Mouse (Mus musculus) gastrocnemius, adult 2 months (tissue): ENCODE results near the gene Scn1b. TPM values are rescaled to one million over a fixed set of nuclear protein-coding genes. Genes with fewer than 3 reads are reported as not detected.

Source experiments
- DNase-seq: peaks from one replicate; pipeline ENCODE4 v3.0.0; 2022
- H3K27ac ChIP-seq: fragments of 200-600 bp; 2 replicates; pipeline ENCODE4 v1.8.1; 2022; ENCODE audit warnings: mild to moderate bottlenecking
- H3K4me3 ChIP-seq: fragments of 200-600 bp; 2 replicates; pipeline ENCODE4 v1.8.1; 2022; ENCODE audit warnings: mild to moderate bottlenecking, moderate library complexity
- CTCF ChIP-seq: fragments of 200-600 bp; IDR thresholded peaks from 2 replicates; pipeline ENCODE4 v1.8.1; 2022; ENCODE audit warnings: antibody characterized with exemption, mild to moderate bottlenecking, moderate library complexity
- intact Hi-C: fragments of 180-260 bp; cut with DNase I; formaldehyde crosslinking; loops from one replicate; pipeline ENCODE4 v1.15.1; 2025
- total RNA-seq, 2 experiments: library from RNA; stranded (reverse); gene quantifications; 2 replicates each; pipeline ENCODE4 v1.2.3; 2021

Gene Scn1b
- total RNA-seq, 2 experiments from 2014 or later, result 748 to 815 TPM

- intact Hi-C loops, result no loop called here
- Histone ChIP-seq H3K4me3 (no peak within 1 kb of the TSS), H3K27ac (peak within 1 kb of the TSS; percentile 57)
- TF ChIP-seq CTCF, result no peak
- no peak for DNase-seq
These were observed 50.3 kb downstream of the Scn1b start, which contains the start of gene Fxyd3 for GRCm38 (mm10) chr7:31076492-31076891. Gene Fxyd3 (minus strand): TSS chr7:31076704.

GRCm38 (mm10) chr7:31074713-31075069 is 52.1 kb downstream of the Scn1b start:
- intact Hi-C loops, result no loop called here
- TF ChIP-seq CTCF, result no peak
- DNase-seq, result no peak
- no peak overlapping the region for H3K4me3 ChIP-seq
- no peak overlapping the region for H3K27ac ChIP-seq

- peak; percentile 49 for DNase-seq
- TF ChIP-seq CTCF, result no peak
- intact Hi-C loops, result no loop called here
These were observed 52.6 kb downstream of the Scn1b start for GRCm38 (mm10) chr7:31074061-31074712.

GRCm38 (mm10) chr7:31073546-31073945 is 53.3 kb downstream of the Scn1b start:
- Histone ChIP-seq H3K4me3 (no peak overlapping the region), H3K27ac (peak overlapping the region; percentile 38; the same call in 1 of the 2 replicates)
- no peak for TF ChIP-seq CTCF
- intact Hi-C loops, result no loop called here
- no peak for DNase-seq

More at GRCm38 (mm10) chr7:31074061-31074712, 52.6 kb downstream of the Scn1b start:
- H3K4me3 ChIP-seq, result no peak overlapping the region
- H3K27ac ChIP-seq, result peak overlapping the region; percentile 51

GRCm38 (mm10) chr7:31072326-31072725 is 54.5 kb downstream of the Scn1b start:
- Histone ChIP-seq H3K27ac (no peak overlapping the region; the same call in 1 of the 2 replicates), H3K4me3 (no peak overlapping the region)
- no peak for DNase-seq
- intact Hi-C loops, result no loop called here
- TF ChIP-seq CTCF, result no peak

GRCm38 (mm10) chr7:31070324-31070723 is 56.5 kb downstream of the Scn1b start:
- intact Hi-C loops, result no loop called here
- TF ChIP-seq CTCF, result no peak
- no peak for DNase-seq

GRCm38 (mm10) chr7:31069491-31069890 is 57.3 kb downstream of the Scn1b start:
- TF ChIP-seq CTCF, result no peak
- no peak for DNase-seq
- intact Hi-C loops, result no loop called here
- Histone ChIP-seq H3K4me3 (no peak overlapping the region), H3K27ac (no peak overlapping the region)

More at GRCm38 (mm10) chr7:31070324-31070723, 56.5 kb downstream of the Scn1b start:
- Histone ChIP-seq H3K4me3 (no peak overlapping the region), H3K27ac (no peak overlapping the region)

GRCm38 (mm10) chr7:31067836-31068235 is 59.0 kb downstream of the Scn1b start:
- intact Hi-C loops, result no loop called here
- no peak for TF ChIP-seq CTCF
- DNase-seq, result peak; percentile 53
- Histone ChIP-seq H3K4me3 (no peak overlapping the region), H3K27ac (peak overlapping the region; percentile 9)

Other genes starting within 250 kb of the Scn1b start
- gene Cd22, start 246.7 kb downstream of the Scn1b start, total RNA-seq, result under 1 TPM in 1 of 2 experiments, not detected in 1; 0.31 TPM
- gene Mag, start 212.1 kb downstream of the Scn1b start, total RNA-seq, result under 1 TPM; 0.22 to 0.71 TPM
- not detected for gene Hamp2, start 202.3 kb downstream of the Scn1b start, total RNA-seq
- gene Hamp, start 183.0 kb downstream of the Scn1b start, total RNA-seq, result not detected
- gene Usf2, start 170.2 kb downstream of the Scn1b start, total RNA-seq, result 100 to 1,000 TPM in 1 of 2 experiments, 10 to 100 TPM in 1; 85.9 to 102 TPM
- under 1 TPM; 0.31 to 0.41 TPM for gene Lsr, start 153.5 kb downstream of the Scn1b start, total RNA-seq
- gene Fam187b, start 153.2 kb downstream of the Scn1b start, total RNA-seq, result not detected
- 10 to 100 TPM in 1 of 2 experiments, 1 to 10 TPM in 1; 8.3 to 13.8 TPM for gene Fxyd5, start 84.5 kb downstream of the Scn1b start, total RNA-seq
- 1 to 10 TPM; 1.4 to 1.6 TPM for gene Fxyd7, start 75.5 kb downstream of the Scn1b start, total RNA-seq
- 1,000 to 10,000 TPM in 1 of 2 experiments, 100 to 1,000 TPM in 1; 944 to 1,010 TPM for gene Fxyd1, start 69.8 kb downstream of the Scn1b start, total RNA-seq
- gene Lgi4, start 67.7 kb downstream of the Scn1b start, total RNA-seq, result 1 to 10 TPM; 2.4 to 3.3 TPM
- 1 to 10 TPM; 1.2 to 1.4 TPM for gene Fxyd3, start 50.3 kb downstream of the Scn1b start, total RNA-seq
- gene Hpn, start 11.7 kb downstream of the Scn1b start, total RNA-seq, result 10 to 100 TPM; 14.0 to 15.9 TPM
- gene Gramd1a, start 28.9 kb upstream of the Scn1b start, total RNA-seq, result 10 to 100 TPM; 47.2 to 61.7 TPM
- gene Scgb2b2, start 163.5 kb upstream of the Scn1b start, total RNA-seq, result not detected
- not detected for gene Scgb1b2, start 164.8 kb upstream of the Scn1b start, total RNA-seq
- gene Scgb2b3, start 235.1 kb upstream of the Scn1b start, total RNA-seq, result not detected
- not detected for gene Scgb1b3, start 248.6 kb upstream of the Scn1b start, total RNA-seq